Mouse (Mus musculus) ovary, postnatal 14 days (tissue): ENCODE results near the gene Fgg.
A peak's percentile ranks its signal among the peaks of the same experiment; 100 is the strongest.

Experiments used
- DNase-seq: peaks from one replicate; pipeline ENCODE4 v3.0.0; 2022; ENCODE audit warnings: low spot score

Fgg gene

GRCm38 (mm10) chr3:83027546-83028251 is 20.2 kb downstream of the Fgg start:
- DNase-seq: no peak

DNA sequence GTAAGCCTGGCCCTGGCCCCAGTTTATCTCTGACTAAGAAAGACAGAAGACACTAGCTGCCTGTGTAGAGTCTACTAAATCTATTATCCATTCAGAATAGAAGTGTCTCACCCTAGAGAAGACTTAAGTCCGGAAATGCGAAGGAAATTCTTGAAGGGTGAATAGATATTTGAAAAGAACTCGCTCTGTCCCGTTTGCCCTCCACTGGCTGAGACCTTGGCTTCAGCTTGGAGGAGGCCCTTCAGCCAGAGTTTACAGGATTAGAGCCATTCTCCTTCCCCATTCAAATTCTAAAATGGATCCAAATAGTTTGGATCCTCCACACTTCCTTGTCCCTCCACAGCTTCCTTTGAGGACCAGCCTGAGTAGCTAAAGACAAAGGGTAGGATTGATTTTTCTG is 22.8 kb downstream of the Fgg start:
- DNase-seq: no peak

- no peak for DNase-seq
These were observed 25.3 kb downstream of the Fgg start for GRCm38 (mm10) chr3:83032746-83033308.

GRCm38 (mm10) chr3:83033801-83034200 is 26.3 kb downstream of the Fgg start:
- DNase-seq: no peak

- no peak for DNase-seq
These were observed 31.3 kb downstream of the Fgg start for GRCm38 (mm10) chr3:83038865-83039264.

- no peak for DNase-seq
These were observed 32.1 kb downstream of the Fgg start for GRCm38 (mm10) chr3:83039666-83040065.

DNA sequence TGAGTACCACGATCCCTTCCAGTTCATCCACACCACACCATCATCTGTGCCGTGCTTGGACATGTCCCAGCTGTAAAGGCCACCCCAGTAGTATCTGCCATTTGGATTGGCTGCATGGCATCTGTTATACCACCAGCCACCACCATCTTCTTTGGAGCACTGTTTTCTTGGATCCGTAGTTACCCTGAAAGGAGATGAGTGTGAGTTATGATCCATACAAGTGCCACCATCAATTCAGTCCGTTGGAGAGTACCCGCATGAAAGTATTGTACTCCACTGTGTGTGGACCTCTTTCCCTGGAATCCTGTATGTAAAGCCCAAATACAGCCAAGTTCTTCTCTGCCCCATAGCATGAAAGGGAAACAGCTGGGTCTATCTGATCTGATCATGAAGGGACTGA is 34.9 kb downstream of the Fgg start:
- DNase-seq: no peak

DNA sequence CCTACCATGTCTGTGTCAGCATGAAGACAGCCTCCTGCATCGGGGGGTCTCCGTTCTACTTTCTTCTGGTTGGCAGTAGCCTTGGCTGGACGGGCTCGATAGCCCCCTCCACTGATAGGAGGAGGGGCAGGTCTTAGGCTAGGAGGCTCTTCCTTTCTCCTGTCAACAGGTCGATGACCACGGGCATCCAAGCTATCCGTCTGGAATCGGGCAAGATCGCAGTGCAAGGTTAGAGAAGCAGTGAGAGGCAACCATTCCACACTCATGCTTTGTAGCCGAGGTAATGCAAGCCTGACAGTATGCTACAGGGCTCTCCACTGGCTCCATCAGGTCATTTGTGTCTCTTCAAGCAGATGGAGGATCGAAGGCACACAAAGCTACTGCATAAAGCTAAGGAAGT is 39.1 kb downstream of the Fgg start:
- no peak for DNase-seq

DNA sequence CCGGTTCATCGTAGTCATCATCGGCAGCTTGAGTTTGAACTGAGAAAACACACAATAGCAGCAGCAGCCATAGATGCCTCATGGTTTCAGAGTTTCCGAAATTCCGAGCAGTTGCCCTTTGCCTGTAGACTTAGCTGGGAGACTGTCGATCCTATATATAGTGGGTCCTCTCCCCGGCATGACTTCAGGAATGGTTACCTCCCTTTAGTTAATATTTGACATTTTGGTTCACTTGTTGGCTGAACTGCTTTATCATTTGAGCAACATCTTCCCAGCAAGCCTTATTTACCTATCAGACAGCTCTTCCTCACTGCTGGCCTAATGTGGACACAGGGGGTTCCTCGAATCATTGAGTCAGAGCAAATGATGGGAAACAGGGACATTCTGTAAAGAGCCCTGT is 42.2 kb downstream of the Fgg start, which contains the start of gene Fgb:
Gene Fgb (minus strand): TSS at position 184 of the 400 bp plus-strand sequence.
- no peak for DNase-seq

DNA sequence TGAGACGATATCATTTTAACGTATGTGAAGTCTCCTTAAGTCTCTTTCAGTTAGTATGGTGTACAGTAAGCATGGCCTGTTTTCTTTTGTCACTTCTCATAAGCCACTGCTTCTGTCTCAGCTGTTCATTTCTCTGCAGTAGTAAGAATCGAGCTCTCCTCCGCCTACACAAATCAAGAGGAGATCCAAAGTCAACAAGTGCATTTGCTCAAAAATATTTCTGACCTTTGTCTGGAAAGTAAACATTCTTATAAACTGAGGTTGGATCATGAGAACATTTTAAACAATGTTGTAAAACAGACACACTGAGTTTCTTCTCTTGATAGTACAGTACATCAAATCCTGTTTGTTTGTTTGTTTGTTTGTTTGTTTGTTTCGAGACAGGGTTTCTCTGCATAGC is 43.1 kb downstream of the Fgg start:
- no peak for DNase-seq

DNA sequence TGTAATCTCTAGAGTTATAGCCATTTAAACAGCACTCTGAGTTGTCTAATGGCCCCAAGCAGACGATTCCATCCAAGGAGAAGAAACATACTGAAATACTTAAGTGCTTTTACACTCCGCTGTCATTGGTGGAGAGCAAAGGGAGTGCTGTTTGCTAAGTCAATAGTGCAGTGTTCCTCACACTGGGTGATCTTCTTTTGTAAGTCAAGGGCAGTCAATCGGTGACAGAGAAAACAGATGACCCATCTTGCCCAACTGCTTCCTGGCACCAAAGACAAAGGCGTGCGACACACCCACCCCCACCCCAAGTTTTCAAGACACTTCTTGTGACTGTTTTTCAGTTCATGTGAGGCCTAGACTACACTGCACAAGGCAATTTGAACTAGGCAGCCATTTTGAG is 44.6 kb downstream of the Fgg start:
- DNase-seq: no peak

- no peak for DNase-seq
These were observed 45.6 kb downstream of the Fgg start for GRCm38 (mm10) chr3:83053126-83053525.

DNA sequence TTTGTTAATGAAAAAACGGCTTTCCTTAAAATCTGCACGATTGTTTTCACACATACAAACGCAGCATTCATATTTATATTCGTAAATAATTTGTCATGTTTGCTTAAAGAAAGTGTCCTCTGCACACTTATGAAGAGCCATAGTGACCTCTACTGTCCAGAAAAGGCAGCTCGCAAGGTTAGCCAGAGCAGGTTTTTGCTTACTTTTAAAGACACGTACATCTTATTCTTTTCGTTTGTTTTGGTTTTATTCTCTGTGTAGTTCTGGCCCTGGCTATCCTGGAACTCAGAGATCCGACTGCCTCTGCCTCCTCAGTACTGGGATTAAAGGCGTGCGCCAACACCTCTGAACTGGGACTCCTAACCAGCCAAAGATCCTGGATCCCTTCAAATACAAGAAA is 46.2 kb downstream of the Fgg start:
- no peak for DNase-seq

DNA sequence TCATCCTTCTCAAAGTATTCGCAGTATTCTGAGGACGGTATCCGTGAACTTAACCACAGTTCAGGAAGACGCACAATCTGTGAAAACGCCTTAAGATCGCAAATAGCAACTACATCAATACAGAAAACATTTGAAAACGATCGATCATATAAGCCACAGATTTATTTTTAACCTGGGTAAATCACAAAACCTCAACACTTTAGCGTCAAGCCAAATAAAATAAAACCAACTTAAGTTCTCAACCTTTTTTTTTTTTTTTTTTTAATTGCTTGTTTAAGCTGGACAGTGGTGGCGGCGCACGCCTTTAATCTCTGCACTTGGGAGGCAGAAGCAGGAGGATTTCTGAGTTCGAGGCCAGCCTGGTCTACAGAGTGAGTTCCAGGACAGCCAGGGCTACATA is 47.2 kb downstream of the Fgg start:
- DNase-seq: no peak

DNA sequence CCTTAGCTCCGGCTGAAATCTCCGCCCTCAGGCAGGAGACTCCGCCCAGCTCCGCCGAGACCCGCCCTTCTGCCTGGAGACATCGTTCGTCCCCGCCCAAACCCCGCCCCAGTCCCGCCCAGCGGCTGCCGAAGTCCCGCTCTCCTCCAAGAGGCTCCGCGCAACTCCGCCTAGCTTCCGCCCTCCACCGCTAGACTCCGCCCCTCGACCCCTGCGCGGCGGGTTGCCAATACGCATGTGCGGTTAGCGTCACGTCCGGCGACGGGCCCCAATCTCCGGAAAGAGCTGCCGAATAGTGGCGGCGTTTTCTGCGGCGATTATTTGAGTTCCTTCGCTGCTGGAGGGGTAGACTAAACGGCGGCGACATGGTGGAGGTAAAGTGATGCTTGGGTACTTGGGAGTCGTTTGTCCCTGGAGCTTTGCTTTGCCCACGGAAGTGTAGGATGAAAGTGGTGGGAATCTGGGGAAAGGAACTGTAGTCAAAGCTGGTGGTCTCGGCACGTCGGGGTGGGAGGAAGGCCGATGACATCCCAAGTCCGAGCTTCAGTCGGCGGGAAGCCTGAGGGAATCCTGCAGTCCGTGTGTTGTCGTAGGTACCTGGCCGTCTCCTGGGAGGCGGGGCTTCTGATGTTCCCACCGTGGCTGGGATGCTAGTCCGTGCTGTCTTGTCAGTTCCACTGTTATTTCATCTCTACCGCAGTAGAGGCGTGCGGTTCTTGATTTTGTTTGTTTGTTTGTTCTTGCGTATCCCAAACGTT is 47.9 kb downstream of the Fgg start, which contains the start of gene Plrg1:
Gene Plrg1 (plus strand): TSS at position 242 of the 758 bp plus-strand sequence.
- peak; percentile 99 for DNase-seq

DNA sequence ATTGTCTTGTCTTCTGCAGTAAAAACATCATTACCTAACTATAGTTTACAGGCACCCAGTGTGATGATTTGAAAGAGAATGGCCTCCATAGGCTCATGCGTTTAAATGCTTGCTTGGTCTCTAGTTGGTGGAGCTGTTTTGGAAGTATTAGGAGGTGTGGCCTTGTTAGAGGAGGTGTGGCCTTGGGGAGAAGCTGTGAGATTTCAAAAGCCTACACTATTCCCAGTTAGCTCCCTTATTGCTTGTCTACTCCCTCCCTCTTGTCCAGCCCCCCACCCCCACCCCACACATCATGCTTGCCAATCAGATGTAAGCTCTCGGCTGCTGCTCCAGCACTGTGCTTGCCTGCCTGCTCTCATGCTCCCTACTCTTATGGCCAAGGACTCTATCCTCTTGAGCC is 49.5 kb downstream of the Fgg start:
- DNase-seq: no peak
